Mouse (Mus musculus) limb, embryonic 15.5 days (tissue): ENCODE data around the gene Iscu. TPM values are rescaled to one million over a fixed set of nuclear protein-coding genes. Genes with fewer than 3 reads are reported as not detected.
"Not testable (repeated sequence)": the region's sequence is repeated elsewhere in the genome, so short reads cannot be mapped to it uniquely, and the experiment has no call there.

ENCODE experiments used
- ATAC-seq: fragments of 200-750 bp; cut with Nextera tagmentation; 2 replicates; pipeline ENCODE4 v1.8.0; 2017; ENCODE audit warnings: low read depth, moderate TSS enrichment; ENCODE audit not compliant: insufficient number of reproducible peaks, low FRiP score, low TSS enrichment
- H3K27ac ChIP-seq: fragments of 300-500 bp; sonication (generic); 2 replicates; pipeline ENCODE4 v1.5.1; 2015; ENCODE audit warnings: moderate library complexity, mild to moderate bottlenecking, inconsistent platforms
- H3K27me3 ChIP-seq: fragments of 300-500 bp; sonication (generic); 2 replicates; pipeline ENCODE4 v1.6.1; 2015; ENCODE audit warnings: inconsistent platforms
- H3K36me3 ChIP-seq: fragments of 300-500 bp; sonication (generic); 2 replicates; pipeline ENCODE4 v1.6.1; 2015; ENCODE audit warnings: inconsistent platforms
- H3K4me1 ChIP-seq: fragments of 300-500 bp; sonication (generic); 2 replicates; pipeline ENCODE4 v1.6.1; 2015; ENCODE audit warnings: inconsistent platforms
- H3K4me2 ChIP-seq: fragments of 300-500 bp; sonication (generic); 2 replicates; pipeline ENCODE4 v1.6.1; 2015; ENCODE audit warnings: mild to moderate bottlenecking, inconsistent platforms
- H3K4me3 ChIP-seq: fragments of 300-500 bp; sonication (generic); 2 replicates; pipeline ENCODE4 v1.5.1; 2015; ENCODE audit warnings: mild to moderate bottlenecking, inconsistent platforms
- H3K9ac ChIP-seq: fragments of 300-500 bp; sonication (generic); 2 replicates; pipeline ENCODE4 v1.6.1; 2015; ENCODE audit warnings: inconsistent platforms
- H3K9me3 ChIP-seq: fragments of 300-500 bp; sonication (generic); 2 replicates; pipeline ENCODE4 v1.6.1; 2016; ENCODE audit warnings: inconsistent platforms
- WGBS: fragments of 180-500 bp; shearing (Covaris S2); methylation state at CpG from one replicate; pipeline ENCODE4 v1.1.7; 2015; 5-methylcytosine and 5-hydroxymethylcytosine counted together
- polyA plus RNA-seq: library from polyadenylated mRNA; unstranded; fragments of >200 nt; fragmentation: Nextera tagmentation; extraction: Ambion mirVana; gene quantifications from 2 replicates; pipeline ENCODE4 v1.2.1, GENCODE M21; 2015

Gene Iscu
- polyA plus RNA-seq, 1 experiment from 2014 or later = 91.0 TPM

DNA sequence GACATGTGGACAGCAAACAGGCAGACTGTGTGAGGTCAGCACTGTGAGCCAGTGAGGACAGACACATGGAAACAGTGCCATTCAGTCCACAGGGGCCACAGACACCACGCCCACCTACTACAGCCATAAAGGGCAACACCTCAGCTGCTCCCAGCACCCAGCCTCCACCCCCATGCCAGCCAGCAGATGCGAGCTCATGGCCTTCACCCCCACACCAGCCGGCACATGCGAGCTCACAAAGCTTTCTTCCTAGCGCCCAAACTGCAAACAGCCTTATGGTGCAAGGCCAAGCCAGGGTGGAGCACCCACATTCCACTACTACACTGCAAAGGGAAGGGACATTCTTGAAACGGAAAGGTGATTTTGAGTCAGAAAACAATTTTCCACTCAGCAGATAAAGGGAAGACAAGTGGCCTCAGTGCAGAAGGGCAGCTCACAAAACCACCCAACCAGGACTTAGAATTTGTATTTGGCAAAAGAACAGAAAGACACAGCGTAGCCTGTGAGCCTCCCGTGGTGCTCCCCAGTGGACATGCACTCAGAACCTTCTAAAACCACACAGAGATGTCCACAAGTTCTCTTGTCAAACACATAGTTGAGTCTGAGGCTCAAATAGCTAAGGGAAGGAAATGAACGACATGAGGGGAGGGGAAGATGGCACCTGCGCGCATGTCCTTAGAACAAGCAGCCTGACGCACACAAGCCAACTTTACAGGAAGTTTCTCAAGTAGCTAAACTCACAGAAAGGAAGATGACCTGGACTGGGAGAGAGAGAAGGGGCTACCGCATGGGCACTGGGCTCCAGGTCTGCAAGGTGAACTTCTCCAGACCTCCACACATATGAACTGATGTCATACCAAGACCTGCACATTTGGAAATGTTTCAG is 6.7 kb upstream of the Iscu start:
- Histone ChIP-seq H3K4me1 (peaks cover 22% of the 10 kb centered on the region), H3K4me2 (no peak overlapping the region), H3K27me3 (no peaks in the 10 kb centered on the region), H3K36me3 (peaks cover 56% of the 10 kb centered on the region), H3K9me3 (no peaks in the 10 kb centered on the region), H3K27ac (no peak overlapping the region), H3K9ac (no peak overlapping the region), H3K4me3 (no peak overlapping the region)
- WGBS = 81% methylated on average over 13 of the region's 13 CpGs
- ATAC-seq = no peak

DNA sequence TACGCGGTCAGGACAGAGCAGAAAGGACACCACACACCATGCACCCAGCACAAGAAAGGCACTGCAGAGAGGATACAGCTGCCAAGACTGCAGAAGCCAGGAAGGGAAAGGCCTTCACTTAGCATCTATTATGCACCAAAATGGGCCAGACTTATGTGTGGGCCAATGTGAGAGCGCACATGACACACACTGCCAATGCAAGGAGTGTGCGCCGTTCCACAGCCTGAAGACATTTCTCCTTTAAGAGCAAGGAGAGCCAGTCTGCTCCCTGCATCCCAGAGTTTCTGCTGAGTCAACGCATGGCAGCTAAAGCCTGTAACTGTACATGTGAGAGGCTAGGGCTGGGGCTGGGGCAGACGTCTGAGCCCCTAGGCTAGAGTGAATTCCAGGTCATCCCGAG is 3.7 kb upstream of the Iscu start:
- ATAC-seq = no peak
- H3K36me3 ChIP-seq = peaks cover 28% of the 10 kb centered on the region

DNA sequence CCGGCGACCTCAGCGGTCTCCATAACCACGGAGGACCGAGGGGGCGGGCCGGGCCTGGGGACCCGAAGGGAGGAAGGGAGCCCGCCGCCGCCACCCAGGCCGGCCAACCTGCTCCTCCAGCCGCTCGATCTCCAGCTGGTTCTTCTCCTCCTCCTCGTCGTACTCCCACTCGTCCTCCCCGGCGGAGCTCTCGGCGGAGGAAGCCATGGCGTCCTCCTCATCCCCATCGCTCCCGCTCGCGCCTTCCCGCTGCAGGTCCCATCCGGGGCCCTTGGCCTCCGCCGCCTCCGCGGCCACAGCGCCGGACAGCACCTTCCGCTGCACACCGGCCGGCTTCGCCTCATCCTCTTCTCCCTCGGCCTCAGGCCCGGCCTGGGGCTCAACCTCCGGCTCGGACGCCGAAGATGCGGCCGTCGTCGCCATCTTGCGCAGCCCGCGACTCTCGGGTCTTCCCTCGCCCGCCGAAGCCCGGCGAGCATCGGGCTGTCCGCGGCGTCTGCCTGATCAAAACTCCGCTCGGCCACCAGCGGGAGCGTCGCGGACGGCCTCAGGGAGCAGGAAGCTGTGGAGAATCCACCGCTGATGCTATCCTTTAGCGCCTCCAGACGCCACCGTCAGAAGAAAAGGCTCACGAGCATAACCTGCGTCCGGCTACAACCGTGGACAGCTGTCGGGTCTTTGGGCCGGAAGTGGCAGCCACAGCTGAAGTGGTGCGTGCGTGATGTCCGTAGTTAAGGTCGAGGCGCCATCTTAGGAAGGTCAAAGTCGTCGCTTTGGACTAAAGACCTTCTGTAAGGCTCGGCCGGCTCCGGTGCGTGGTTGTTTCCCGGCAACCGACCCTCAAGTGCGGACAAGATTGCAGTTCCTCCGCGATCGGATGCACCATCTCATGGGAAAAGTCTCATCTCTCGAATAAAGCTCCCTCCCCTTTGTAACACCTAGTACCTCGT is 1.1 kb upstream of the Iscu start:
- ATAC-seq = peak; percentile 80
- H3K27me3 ChIP-seq = no peaks in the 10 kb centered on the region
- peak overlapping the region; percentile 98 for H3K27ac ChIP-seq
- WGBS = under 1% methylated on average over 97 of the region's 97 CpGs
- H3K4me3 ChIP-seq = peak overlapping the region; percentile 100
- H3K4me2 ChIP-seq = peak overlapping the region; percentile 90
- peak overlapping the region; percentile 92 for H3K9ac ChIP-seq
- no peaks in the 10 kb centered on the region for H3K9me3 ChIP-seq
- peaks cover 34% of the 10 kb centered on the region for H3K4me1 ChIP-seq
- H3K36me3 ChIP-seq = peaks cover 40% of the 10 kb centered on the region

More for the DNA sequence above, 3.7 kb upstream of the Iscu start:
- no peak overlapping the region for H3K9ac ChIP-seq
- H3K4me2 ChIP-seq = no peak overlapping the region
- no peaks in the 10 kb centered on the region for H3K9me3 ChIP-seq
- WGBS = 89% methylated on average over 8 of the region's 8 CpGs
- H3K4me1 ChIP-seq = peaks cover 30% of the 10 kb centered on the region
- H3K4me3 ChIP-seq = no peak overlapping the region
- H3K27me3 ChIP-seq = no peaks in the 10 kb centered on the region
- no peak overlapping the region for H3K27ac ChIP-seq

GRCm38 (mm10) chr5:113772905-113773519 is 464 bp downstream of the Iscu start:
- Histone ChIP-seq H3K4me1 (peaks cover 34% of the 10 kb centered on the region), H3K9ac (peak overlapping the region; percentile 56), H3K9me3 (no peaks in the 10 kb centered on the region), H3K27ac (peak overlapping the region; percentile 62), H3K36me3 (peaks cover 42% of the 10 kb centered on the region), H3K4me2 (peak overlapping the region; percentile 90), H3K27me3 (no peaks in the 10 kb centered on the region), H3K4me3 (peak overlapping the region; percentile 100)
- 0 out of 2 replicates have a peak, but pooled peaks have one; percentile 1 for ATAC-seq
- WGBS = under 1% methylated on average over 38 of the region's 38 CpGs

DNA sequence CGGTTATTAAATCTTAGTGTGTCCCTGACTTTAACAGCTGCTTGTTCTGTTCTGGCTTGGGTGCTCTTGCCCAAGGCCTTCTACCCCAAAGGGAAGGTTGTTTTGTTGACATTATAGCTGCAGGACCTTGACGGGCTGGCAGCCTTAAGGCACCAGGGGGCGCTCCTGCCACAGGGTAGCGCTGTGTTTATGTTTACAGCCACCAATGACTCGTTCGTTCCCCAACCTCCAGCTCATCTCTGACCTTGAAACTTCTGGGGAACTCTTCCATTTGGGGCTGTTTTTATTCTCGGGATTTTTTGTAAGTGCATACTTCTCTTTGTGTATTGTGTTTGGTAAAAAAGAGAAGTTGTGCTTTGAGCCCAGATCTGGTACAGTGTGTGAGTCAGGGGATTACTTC is 1.1 kb downstream of the Iscu start:
- no peak overlapping the region for H3K27ac ChIP-seq
- no peaks in the 10 kb centered on the region for H3K27me3 ChIP-seq
- H3K9ac ChIP-seq = no peak overlapping the region
- no peak for ATAC-seq
- peaks cover 33% of the 10 kb centered on the region for H3K4me1 ChIP-seq
- H3K4me3 ChIP-seq = peak overlapping the region; percentile 100
- H3K9me3 ChIP-seq = no peaks in the 10 kb centered on the region
- 2% methylated on average over 7 of the region's 7 CpGs for WGBS
- peaks cover 43% of the 10 kb centered on the region for H3K36me3 ChIP-seq
- H3K4me2 ChIP-seq = peak overlapping the region; percentile 90

- H3K9me3 ChIP-seq = no peaks in the 10 kb centered on the region
- ATAC-seq = no peak
- H3K9ac ChIP-seq = no peak overlapping the region
- H3K4me3 ChIP-seq = no peak overlapping the region
- peaks cover 44% of the 10 kb centered on the region for H3K36me3 ChIP-seq
- peaks cover 16% of the 10 kb centered on the region for H3K4me1 ChIP-seq
- H3K4me2 ChIP-seq = no peak overlapping the region
- no peaks in the 10 kb centered on the region for H3K27me3 ChIP-seq
- H3K27ac ChIP-seq = no peak overlapping the region
- 90% methylated on average over 10 of the region's 10 CpGs for WGBS
Measured at GRCm38 (mm10) chr5:113775585-113775984, 3.0 kb downstream of the Iscu start.

GRCm38 (mm10) chr5:113776128-113776895 is 3.8 kb downstream of the Iscu start:
- Histone ChIP-seq H3K36me3 (peaks cover 44% of the 10 kb centered on the region), H3K9me3 (no peaks in the 10 kb centered on the region), H3K27me3 (no peaks in the 10 kb centered on the region), H3K4me2 (no peak overlapping the region), H3K9ac (no peak overlapping the region), H3K4me3 (no peak overlapping the region), H3K27ac (no peak overlapping the region; the same call in 1 of the 2 replicates), H3K4me1 (peaks cover 21% of the 10 kb centered on the region)
- 93% methylated on average over 15 of the region's 15 CpGs for WGBS
- no peak for ATAC-seq

- WGBS = 82% methylated on average over 8 of the region's 8 CpGs
Measured at GRCm38 (mm10) chr5:113776896-113777226, 4.3 kb downstream of the Iscu start.

DNA sequence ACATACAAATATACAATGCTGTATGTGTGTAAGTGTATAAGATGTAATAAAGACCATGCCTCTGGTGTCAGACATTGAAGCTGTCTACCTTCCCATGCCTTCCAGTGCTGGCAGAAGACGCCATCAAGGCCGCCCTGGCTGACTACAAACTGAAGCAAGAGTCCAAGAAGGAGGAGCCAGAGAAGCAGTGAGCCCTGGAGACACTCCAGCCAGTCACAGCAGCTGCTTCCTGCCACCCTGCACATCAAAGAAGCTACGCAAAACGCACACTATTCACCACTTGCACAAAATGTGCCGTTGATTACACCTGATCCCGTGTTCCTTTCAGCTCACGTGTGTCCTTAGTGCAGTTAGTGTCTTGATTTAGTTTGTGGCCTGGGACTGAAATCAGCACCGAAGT is 5.2 kb downstream of the Iscu start:
- H3K4me1 ChIP-seq = peaks cover 31% of the 10 kb centered on the region
- not testable (repeated sequence) for H3K4me2 ChIP-seq, H3K9ac ChIP-seq, H3K9me3 ChIP-seq, H3K27ac ChIP-seq, ATAC-seq, H3K4me3 ChIP-seq, H3K27me3 ChIP-seq
- H3K36me3 ChIP-seq = peaks cover 44% of the 10 kb centered on the region
- WGBS = 84% methylated on average over 8 of the region's 8 CpGs

More at GRCm38 (mm10) chr5:113776896-113777226, 4.3 kb downstream of the Iscu start:
- no peak overlapping the region for H3K9ac ChIP-seq
- peaks cover 26% of the 10 kb centered on the region for H3K4me1 ChIP-seq
- no peaks in the 10 kb centered on the region for H3K9me3 ChIP-seq
- peaks cover 44% of the 10 kb centered on the region for H3K36me3 ChIP-seq
- no peak for ATAC-seq
- H3K4me2 ChIP-seq = no peak overlapping the region
- H3K4me3 ChIP-seq = no peak overlapping the region
- H3K27me3 ChIP-seq = no peaks in the 10 kb centered on the region
- H3K27ac ChIP-seq = no peak overlapping the region; the same call in 1 of the 2 replicates

GRCm38 (mm10) chr5:113779569-113779968 is 7.0 kb downstream of the Iscu start:
- H3K9ac ChIP-seq = no peak overlapping the region
- H3K9me3 ChIP-seq = no peaks in the 10 kb centered on the region
- H3K27me3 ChIP-seq = no peaks in the 10 kb centered on the region
- peak overlapping the region; percentile 43 for H3K27ac ChIP-seq
- H3K36me3 ChIP-seq = peaks cover 39% of the 10 kb centered on the region
- H3K4me1 ChIP-seq = peaks cover 37% of the 10 kb centered on the region
- no peak for ATAC-seq
- no peak overlapping the region for H3K4me3 ChIP-seq
- 72% methylated on average over 5 of the region's 5 CpGs for WGBS
- H3K4me2 ChIP-seq = no peak overlapping the region
